32 mouse cellular contexts compared by ENCODE assay signal in the genomic region with DNA sequence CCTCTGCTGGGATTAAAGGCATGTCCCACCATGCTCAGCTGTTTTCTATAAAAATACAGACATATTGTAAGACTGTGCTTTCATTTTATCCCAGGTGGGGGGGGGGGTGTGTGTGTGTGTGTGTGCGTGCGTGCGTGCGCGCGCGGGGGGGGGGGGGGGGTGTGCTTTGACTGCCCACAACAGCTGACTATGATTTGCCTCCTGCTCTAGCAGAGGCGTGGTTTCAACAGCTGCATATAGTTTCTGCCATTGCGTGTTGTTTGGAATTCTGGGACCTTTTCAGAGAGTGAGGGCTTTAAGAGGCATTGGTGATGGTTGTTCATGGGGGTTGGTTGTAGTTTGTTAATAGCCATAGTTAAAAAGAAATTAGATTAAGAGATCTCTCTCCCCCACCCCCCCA. TPM values are rescaled to one million over a fixed set of nuclear protein-coding genes. Genes with fewer than 3 reads are reported as not detected.
DNase-seq lines count a peak whose midpoint lies in the region; ATAC-seq and TF ChIP-seq lines count a peak whose summit lies in the region.
"Had no signal": no experiment of that assay in that cellular context is flagged by ENCODE, and none has a peak within 500 bp of the region (broad histone marks: within the 10 kb centered on the region; RNA-seq: fewer than 3 reads in every experiment).

No protein-coding gene starts in this region.

- H3ac ChIP-seq in myocyte (ENCODE audit: control insufficient read depth, insufficient read length) = no peak overlapping the region

- H3K4me2 ChIP-seq in embryonic facial prominence, embryonic 11.5 days (ENCODE audit: low read depth, low read length) = no peak overlapping the region
- no peak overlapping the region for H3K4me2 ChIP-seq in midbrain, embryonic 11.5 days
- H3K4me2 ChIP-seq in midbrain, embryonic 16.5 days (ENCODE audit: low read length) = no peak overlapping the region
- H3K4me2 ChIP-seq in embryonic facial prominence, embryonic 14.5 days (ENCODE audit: low read depth, low read length) = no peak overlapping the region
- no peak overlapping the region for H3K4me2 ChIP-seq in myocyte (ENCODE audit: low read depth)
- no peak overlapping the region for H3K4me2 ChIP-seq in neural tube, embryonic 15.5 days
- H3K4me2 ChIP-seq: forebrain, embryonic 13.5 days; forebrain, embryonic 15.5 days had no signal

- TF ChIP-seq POLR2A in myocyte (IDR thresholded peaks at IDR 0.05; ENCODE audit: insufficient read length, low read depth) = no peak

- TF ChIP-seq CTCF in layer of hippocampus, adult 2 months (conservative IDR thresholded peaks at IDR 0.05) = no peak

- H3K4me3 ChIP-seq in embryonic facial prominence, embryonic 11.5 days (ENCODE audit: low read depth, low read length) = no peak overlapping the region
- H3K4me3 ChIP-seq in embryonic facial prominence, embryonic 10.5 days = no peak overlapping the region
- H3K4me3 ChIP-seq in midbrain, embryonic 11.5 days (ENCODE audit: low read depth, low read length) = no peak overlapping the region
- H3K4me3 ChIP-seq in midbrain, embryonic 16.5 days (ENCODE audit: low read depth, low read length) = no peak overlapping the region
- H3K4me3 ChIP-seq in embryonic facial prominence, embryonic 14.5 days (ENCODE audit: low read depth, low read length) = no peak overlapping the region
- H3K4me3 ChIP-seq in myocyte = no peak overlapping the region
- H3K4me3 ChIP-seq in layer of hippocampus, adult 2 months = no peak overlapping the region
- H3K4me3 ChIP-seq in neural tube, embryonic 15.5 days (replicated peaks) = no peak overlapping the region
- H3K4me3 ChIP-seq: erythroblast, embryonic 14.5 days; forebrain, embryonic 10.5 days; forebrain, embryonic 13.5 days; forebrain, embryonic 15.5 days had no signal

- DNase-seq in embryonic facial prominence, embryonic 11.5 days (ENCODE audit: low spot score) = peak; percentile 12
- DNase-seq in embryonic facial prominence, embryonic 10.5 days (ENCODE audit: low spot score) = no peak
- DNase-seq in midbrain, embryonic 11.5 days (ENCODE audit: low spot score, missing footprints) = peak; percentile 35
- DNase-seq in embryonic facial prominence, embryonic 14.5 days (ENCODE audit: low spot score) = no peak
- no peak for DNase-seq in layer of hippocampus, adult 2 months (ENCODE audit: low spot score in 2 of 2)
- DNase-seq: adrenal gland, adult 8-10 months; adrenal gland, postnatal 25 days; B cell, adult 2 months; cerebellum, adult 11 months; cerebellum, adult 18-20 months; cerebellum, adult 8-10 months; cerebellum, adult 9-11 months; cerebellum, postnatal 14 days; cerebellum, postnatal 36 days; embryo, embryonic 11 days; forebrain, postnatal 0 days had no signal

- ATAC-seq in embryonic facial prominence, embryonic 11.5 days (replicated peaks; ENCODE audit: insufficient number of reproducible peaks, low FRiP score, low TSS enrichment, low read depth) = no peak
- no peak for ATAC-seq in midbrain, embryonic 11.5 days (ENCODE audit: low FRiP score)
- ATAC-seq in midbrain, embryonic 16.5 days = no peak
- ATAC-seq in embryonic facial prominence, embryonic 14.5 days (ENCODE audit: low read depth) = no peak
- ATAC-seq in neural tube, embryonic 15.5 days (ENCODE audit: low FRiP score) = no peak
- ATAC-seq: activated CD4-positive, CD25-positive, alpha-beta regulatory T cell, adult 4 months; CD4-positive, CD25-positive, alpha-beta regulatory T cell, adult 4 months; forebrain, embryonic 13.5 days; forebrain, embryonic 15.5 days; forebrain, postnatal 0 days; Patski had no signal

- no peak overlapping the region for H3K9ac ChIP-seq in embryonic facial prominence, embryonic 11.5 days (replicated peaks; ENCODE audit: low read length)
- H3K9ac ChIP-seq in midbrain, embryonic 11.5 days (ENCODE audit: low read length) = no peak overlapping the region
- H3K9ac ChIP-seq in midbrain, embryonic 16.5 days (ENCODE audit: low read depth, low read length) = no peak overlapping the region
- no peak overlapping the region for H3K9ac ChIP-seq in embryonic facial prominence, embryonic 14.5 days (ENCODE audit: low read depth, low read length)
- H3K9ac ChIP-seq in neural tube, embryonic 15.5 days (replicated peaks) = no peak overlapping the region
- H3K9ac ChIP-seq: forebrain, embryonic 13.5 days; forebrain, embryonic 15.5 days; forebrain, postnatal 0 days had no signal

- no peaks in the 10 kb centered on the region for H3K9me3 ChIP-seq in embryonic facial prominence, embryonic 11.5 days (replicated peaks; ENCODE audit: control insufficient read depth, low read length)
- no peaks in the 10 kb centered on the region for H3K9me3 ChIP-seq in embryonic facial prominence, embryonic 10.5 days
- H3K9me3 ChIP-seq in midbrain, embryonic 11.5 days (ENCODE audit: control insufficient read depth, low read length) = no peaks in the 10 kb centered on the region
- no peaks in the 10 kb centered on the region for H3K9me3 ChIP-seq in midbrain, embryonic 16.5 days (replicated peaks; ENCODE audit: control insufficient read depth, low read length, poor library complexity, severe bottlenecking)
- no peaks in the 10 kb centered on the region for H3K9me3 ChIP-seq in embryonic facial prominence, embryonic 14.5 days (ENCODE audit: control insufficient read depth, low read length)
- no peaks in the 10 kb centered on the region for H3K9me3 ChIP-seq in neural tube, embryonic 15.5 days (replicated peaks)
- H3K9me3 ChIP-seq: forebrain, embryonic 10.5 days; forebrain, embryonic 13.5 days; forebrain, embryonic 15.5 days; G1E had no signal

- H3K27ac ChIP-seq in embryonic facial prominence, embryonic 11.5 days (replicated peaks; ENCODE audit: low read depth, low read length) = no peak overlapping the region
- H3K27ac ChIP-seq in embryonic facial prominence, embryonic 10.5 days (replicated peaks) = no peak overlapping the region
- no peak overlapping the region for H3K27ac ChIP-seq in midbrain, embryonic 11.5 days (ENCODE audit: low read depth, low read length)
- H3K27ac ChIP-seq in midbrain, embryonic 16.5 days (ENCODE audit: low read length) = no peak overlapping the region
- H3K27ac ChIP-seq in embryonic facial prominence, embryonic 14.5 days (replicated peaks; ENCODE audit: low read depth, low read length) = 0 out of 2 replicates have a peak overlapping the region, but pooled peaks have one; percentile 29
- no peak overlapping the region for H3K27ac ChIP-seq in layer of hippocampus, adult 2 months
- no peak overlapping the region for H3K27ac ChIP-seq in neural tube, embryonic 15.5 days (replicated peaks)
- H3K27ac ChIP-seq: forebrain, embryonic 10.5 days; forebrain, embryonic 13.5 days; forebrain, embryonic 15.5 days had no signal

- WGBS in embryonic facial prominence, embryonic 11.5 days = 80% methylated on average over 4 of the region's 9 CpGs
- 78% methylated on average over 5 of the region's 9 CpGs for WGBS in embryonic facial prominence, embryonic 10.5 days
- WGBS in midbrain, embryonic 11.5 days = 95% methylated on average over 4 of the region's 9 CpGs
- WGBS in midbrain, embryonic 16.5 days = 92% methylated on average over 2 of the region's 9 CpGs
- WGBS in embryonic facial prominence, embryonic 14.5 days = 52% methylated on average over 5 of the region's 9 CpGs
- WGBS in neural tube, embryonic 15.5 days = 92% methylated on average over 8 of the region's 9 CpGs

- no peaks in the 10 kb centered on the region; the same call in 1 of the 2 replicates for H3K36me3 ChIP-seq in embryonic facial prominence, embryonic 11.5 days (replicated peaks; ENCODE audit: control insufficient read depth, insufficient read depth, low read depth, low read length)
- peaks cover 68% of the 10 kb centered on the region for H3K36me3 ChIP-seq in embryonic facial prominence, embryonic 10.5 days (replicated peaks)
- H3K36me3 ChIP-seq in midbrain, embryonic 11.5 days (ENCODE audit: control insufficient read depth, insufficient read depth, low read length) = peaks cover 6% of the 10 kb centered on the region; the same call in 1 of the 2 replicates
- H3K36me3 ChIP-seq in midbrain, embryonic 16.5 days (ENCODE audit: control insufficient read depth, insufficient read depth, low read length) = no peaks in the 10 kb centered on the region
- peaks cover 39% of the 10 kb centered on the region for H3K36me3 ChIP-seq in embryonic facial prominence, embryonic 14.5 days (ENCODE audit: control insufficient read depth, insufficient read depth, low read length)
- peaks cover 5% of the 10 kb centered on the region for H3K36me3 ChIP-seq in myocyte (ENCODE audit: control insufficient read depth, insufficient read depth)
- H3K36me3 ChIP-seq in neural tube, embryonic 15.5 days = no peaks in the 10 kb centered on the region
- H3K36me3 ChIP-seq: forebrain, embryonic 15.5 days had no signal

- no peaks in the 10 kb centered on the region for H3K4me1 ChIP-seq in embryonic facial prominence, embryonic 11.5 days (ENCODE audit: control insufficient read depth, insufficient read depth, low read length)
- H3K4me1 ChIP-seq in embryonic facial prominence, embryonic 10.5 days = peaks cover 18% of the 10 kb centered on the region
- H3K4me1 ChIP-seq in midbrain, embryonic 11.5 days (ENCODE audit: control insufficient read depth, insufficient read depth, low read length) = peaks cover 10% of the 10 kb centered on the region; the same call in 1 of the 2 replicates
- 0 out of 2 replicates have a peak, but pooled peaks cover 3% of the 10 kb centered on the region for H3K4me1 ChIP-seq in midbrain, embryonic 16.5 days (ENCODE audit: control insufficient read depth, insufficient read depth, low read length)
- 0 out of 2 replicates have a peak, but pooled peaks cover 7% of the 10 kb centered on the region for H3K4me1 ChIP-seq in embryonic facial prominence, embryonic 14.5 days (ENCODE audit: control insufficient read depth, insufficient read depth, low read length)
- H3K4me1 ChIP-seq in neural tube, embryonic 15.5 days = peaks cover 16% of the 10 kb centered on the region

- peaks cover 6% of the 10 kb centered on the region for H3K79me2 ChIP-seq in myocyte (ENCODE audit: control insufficient read depth, insufficient read depth)

- H3K27me3 ChIP-seq in embryonic facial prominence, embryonic 11.5 days (ENCODE audit: control insufficient read depth, insufficient read depth, low read length) = no peaks in the 10 kb centered on the region
- no peaks in the 10 kb centered on the region for H3K27me3 ChIP-seq in embryonic facial prominence, embryonic 10.5 days (replicated peaks; ENCODE audit: low read depth, poor library complexity, severe bottlenecking)
- no peaks in the 10 kb centered on the region for H3K27me3 ChIP-seq in midbrain, embryonic 11.5 days (ENCODE audit: control insufficient read depth, insufficient read depth, low read length)
- no peaks in the 10 kb centered on the region for H3K27me3 ChIP-seq in midbrain, embryonic 16.5 days (ENCODE audit: control insufficient read depth, insufficient read depth, low read depth, low read length)
- no peaks in the 10 kb centered on the region for H3K27me3 ChIP-seq in embryonic facial prominence, embryonic 14.5 days (replicated peaks; ENCODE audit: control insufficient read depth, insufficient read depth, low read length)
- H3K27me3 ChIP-seq in myocyte (ENCODE audit: control insufficient read depth, insufficient read depth, insufficient read length) = no peaks in the 10 kb centered on the region
- H3K27me3 ChIP-seq in neural tube, embryonic 15.5 days (replicated peaks) = no peaks in the 10 kb centered on the region
- H3K27me3 ChIP-seq: forebrain, embryonic 13.5 days; forebrain, embryonic 15.5 days had no signal

RNA-seq across cellular contexts. Expression of a gene that starts 3.7 kb away (rescaled TPM):
- polyA plus RNA-seq in embryonic facial prominence, embryonic 11.5 days (2014; fragmentation: Nextera tagmentation; extraction: Ambion mirVana) = 17.8 and 18.1 TPM in 2 replicates
- polyA plus RNA-seq in embryonic facial prominence, embryonic 10.5 days (2016; fragmentation: Nextera tagmentation; extraction: Ambion mirVana) = 27.3 and 28.2 TPM in 2 replicates
- polyA plus RNA-seq in midbrain, embryonic 11.5 days (2014; fragmentation: Nextera tagmentation; extraction: Ambion mirVana) = 15.0 and 16.5 TPM in 2 replicates
- polyA plus RNA-seq in midbrain, embryonic 16.5 days (2015; fragmentation: Nextera tagmentation; extraction: Ambion mirVana) = 1.8 and 2.3 TPM in 2 replicates
- 16.2 and 21.0 TPM in 2 replicates for polyA plus RNA-seq in embryonic facial prominence, embryonic 14.5 days (2014; fragmentation: Nextera tagmentation; extraction: Ambion mirVana)
- 13.6 TPM for polyA plus RNA-seq in myocyte (2012; fragmentation: generic; extraction: Trizol)
- under 1 TPM; 0.25 to 0.59 TPM for total RNA-seq in layer of hippocampus, adult 2 months (2021)
- 2.8 and 4.9 TPM in 2 replicates for polyA plus RNA-seq in neural tube, embryonic 15.5 days (2015; fragmentation: Nextera tagmentation; extraction: Ambion mirVana)

RNA-seq across cellular contexts. Expression of a gene that starts 7.4 kb away (rescaled TPM):
- polyA plus RNA-seq in embryonic facial prominence, embryonic 11.5 days (2014; fragmentation: Nextera tagmentation; extraction: Ambion mirVana) = 0.08 and 0.11 TPM in 2 replicates
- 0.09 and 0.24 TPM in 2 replicates for polyA plus RNA-seq in embryonic facial prominence, embryonic 10.5 days (2016; fragmentation: Nextera tagmentation; extraction: Ambion mirVana)
- not detected in 2 replicates for polyA plus RNA-seq in midbrain, embryonic 11.5 days (2014; fragmentation: Nextera tagmentation; extraction: Ambion mirVana)
- not detected in 2 replicates for polyA plus RNA-seq in midbrain, embryonic 16.5 days (2015; fragmentation: Nextera tagmentation; extraction: Ambion mirVana)
- polyA plus RNA-seq in embryonic facial prominence, embryonic 14.5 days (2014; fragmentation: Nextera tagmentation; extraction: Ambion mirVana) = 0.17 and 0.31 TPM in 2 replicates
- polyA plus RNA-seq in myocyte (2012; fragmentation: generic; extraction: Trizol) = not detected
- total RNA-seq in layer of hippocampus, adult 2 months (2021) = not detected
- 0.38 TPM in 1 of 2 replicates, not detected in the other for polyA plus RNA-seq in neural tube, embryonic 15.5 days (2015; fragmentation: Nextera tagmentation; extraction: Ambion mirVana)
- total RNA-seq: adrenal gland, adult 18-20 months; adrenal gland, adult 8-10 months; adrenal gland, postnatal 25 days; adrenal gland, postnatal 4 days; CH12.LX; common myeloid progenitor, adult 5-6 weeks had no signal
- polyA plus RNA-seq: activated CD4-positive, CD25-positive, alpha-beta regulatory T cell, adult 4 months; brain, embryonic 14.5 days; CD4-positive, CD25-positive, alpha-beta regulatory T cell, adult 4 months; erythroblast, embryonic 14.5 days; forebrain, embryonic 10.5 days; forebrain, embryonic 13.5 days; forebrain, embryonic 15.5 days; forebrain, postnatal 0 days; G1E; Patski had no signal

RNA-seq across cellular contexts. Expression of a gene that starts 27.2 kb away (rescaled TPM):
- 157 and 169 TPM in 2 replicates for polyA plus RNA-seq in embryonic facial prominence, embryonic 11.5 days (2014; fragmentation: Nextera tagmentation; extraction: Ambion mirVana)
- 126 and 145 TPM in 2 replicates for polyA plus RNA-seq in embryonic facial prominence, embryonic 10.5 days (2016; fragmentation: Nextera tagmentation; extraction: Ambion mirVana)
- polyA plus RNA-seq in midbrain, embryonic 11.5 days (2014; fragmentation: Nextera tagmentation; extraction: Ambion mirVana) = 126 and 128 TPM in 2 replicates
- 148 and 166 TPM in 2 replicates for polyA plus RNA-seq in midbrain, embryonic 16.5 days (2015; fragmentation: Nextera tagmentation; extraction: Ambion mirVana)
- 179 and 193 TPM in 2 replicates for polyA plus RNA-seq in embryonic facial prominence, embryonic 14.5 days (2014; fragmentation: Nextera tagmentation; extraction: Ambion mirVana)
- polyA plus RNA-seq in myocyte (2012; fragmentation: generic; extraction: Trizol) = 141 TPM
- 10 to 100 TPM; 79.2 to 81.8 TPM for total RNA-seq in layer of hippocampus, adult 2 months (2021)
- 155 and 159 TPM in 2 replicates for polyA plus RNA-seq in neural tube, embryonic 15.5 days (2015; fragmentation: Nextera tagmentation; extraction: Ambion mirVana)

RNA-seq across cellular contexts. Expression of a gene that starts 42.6 kb away (rescaled TPM):
- 34.7 and 37.8 TPM in 2 replicates for polyA plus RNA-seq in embryonic facial prominence, embryonic 11.5 days (2014; fragmentation: Nextera tagmentation; extraction: Ambion mirVana)
- 52.2 and 52.4 TPM in 2 replicates for polyA plus RNA-seq in embryonic facial prominence, embryonic 10.5 days (2016; fragmentation: Nextera tagmentation; extraction: Ambion mirVana)
- 31.8 and 32.9 TPM in 2 replicates for polyA plus RNA-seq in midbrain, embryonic 11.5 days (2014; fragmentation: Nextera tagmentation; extraction: Ambion mirVana)
- polyA plus RNA-seq in midbrain, embryonic 16.5 days (2015; fragmentation: Nextera tagmentation; extraction: Ambion mirVana) = 30.4 and 35.9 TPM in 2 replicates
- polyA plus RNA-seq in embryonic facial prominence, embryonic 14.5 days (2014; fragmentation: Nextera tagmentation; extraction: Ambion mirVana) = 28.0 and 29.8 TPM in 2 replicates
- 11.7 TPM for polyA plus RNA-seq in myocyte (2012; fragmentation: generic; extraction: Trizol)
- 10 to 100 TPM; 15.0 to 16.5 TPM for total RNA-seq in layer of hippocampus, adult 2 months (2021)
- polyA plus RNA-seq in neural tube, embryonic 15.5 days (2015; fragmentation: Nextera tagmentation; extraction: Ambion mirVana) = 36.6 and 42.6 TPM in 2 replicates

RNA-seq across cellular contexts. Expression of a gene that starts 56.7 kb away (rescaled TPM):
- polyA plus RNA-seq in embryonic facial prominence, embryonic 11.5 days (2014; fragmentation: Nextera tagmentation; extraction: Ambion mirVana) = 11.5 and 12.5 TPM in 2 replicates
- 11.1 and 12.1 TPM in 2 replicates for polyA plus RNA-seq in embryonic facial prominence, embryonic 10.5 days (2016; fragmentation: Nextera tagmentation; extraction: Ambion mirVana)
- 9.0 and 10.9 TPM in 2 replicates for polyA plus RNA-seq in midbrain, embryonic 11.5 days (2014; fragmentation: Nextera tagmentation; extraction: Ambion mirVana)
- 21.6 and 22.5 TPM in 2 replicates for polyA plus RNA-seq in midbrain, embryonic 16.5 days (2015; fragmentation: Nextera tagmentation; extraction: Ambion mirVana)
- 36.8 and 41.7 TPM in 2 replicates for polyA plus RNA-seq in embryonic facial prominence, embryonic 14.5 days (2014; fragmentation: Nextera tagmentation; extraction: Ambion mirVana)
- polyA plus RNA-seq in myocyte (2012; fragmentation: generic; extraction: Trizol) = 121 TPM
- total RNA-seq in layer of hippocampus, adult 2 months (2021) = 100 to 1,000 TPM; 206 to 210 TPM
- polyA plus RNA-seq in neural tube, embryonic 15.5 days (2015; fragmentation: Nextera tagmentation; extraction: Ambion mirVana) = 14.3 and 20.3 TPM in 2 replicates

Comparison
In these comparisons a context has a peak if more than half of its experiments do, and no peak if none do; other contexts are left out.
1. DNase-seq: peak in embryonic facial prominence, embryonic 11.5 days (single experiment) and midbrain, embryonic 11.5 days (single experiment); none in embryonic facial prominence, embryonic 10.5 days (single experiment), embryonic facial prominence, embryonic 14.5 days (single experiment) and layer of hippocampus, adult 2 months (0 of 2).